Mouse (Mus musculus) brain, embryonic 14.5 days (tissue): ENCODE results near the gene Qrich1. TPM values are rescaled to one million over a fixed set of nuclear protein-coding genes. Genes with fewer than 3 reads are reported as not detected.
A peak's percentile ranks its signal among the peaks of the same experiment; 100 is the strongest.

ENCODE experiments used
- DNase-seq: peaks from one replicate; pipeline ENCODE4 v3.0.0-alpha.2; 2011; ENCODE audit warnings: low read depth
- CTCF ChIP-seq: fragments of 200-500 bp; IDR thresholded peaks from 2 replicates; pipeline ENCODE4 v1.5.1; 2012; ENCODE audit warnings: inconsistent platforms, mild to moderate bottlenecking, moderate library complexity, borderline replicate concordance; ENCODE audit not compliant: insufficient read depth, insufficient read length; ENCODE audit errors: extremely low read depth
- POLR2A ChIP-seq: fragments of 200-500 bp; IDR thresholded peaks from 2 replicates; pipeline ENCODE4 v1.6.1; 2012; ENCODE audit warnings: mild to moderate bottlenecking, inconsistent platforms, borderline replicate concordance; ENCODE audit not compliant: poor library complexity, insufficient read depth, insufficient read length, severe bottlenecking; ENCODE audit errors: extremely low read depth
- polyA plus RNA-seq: library from polyadenylated mRNA; depleted of rRNA; stranded (reverse); fragments of >200 nt; gene quantifications from 2 replicates; pipeline ENCODE4 v1.2.3, GENCODE M21; 2012

Qrich1 gene
- polyA plus RNA-seq, 1 experiment, result 166 TPM

DNA sequence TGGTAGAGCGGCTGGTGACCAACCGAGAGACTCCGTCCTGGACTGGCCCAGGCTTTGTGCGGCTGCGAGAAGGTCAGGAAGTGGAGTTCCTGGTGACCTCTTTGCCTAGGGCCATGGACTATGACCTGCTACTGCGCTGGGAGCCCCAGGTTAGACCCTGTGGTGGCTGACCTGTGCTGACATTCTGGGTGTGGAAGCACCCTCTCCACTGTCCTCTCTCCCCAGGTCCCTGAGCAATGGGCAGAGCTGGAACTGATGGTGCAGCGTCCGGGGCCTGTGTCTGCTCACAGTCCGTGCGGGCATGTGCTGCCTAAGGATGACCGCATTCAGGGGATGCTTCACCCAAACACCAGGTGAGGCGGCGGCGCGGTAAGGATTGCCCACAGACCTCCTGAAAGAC, 32.6 kb upstream of the Qrich1 start:
- DNase-seq, result no peak
- TF ChIP-seq POLR2A (no peak), CTCF (no peak)

GRCm38 (mm10) chr9:108485301-108485875, 31.2 kb upstream of the Qrich1 start:
- DNase-seq, result no peak
- TF ChIP-seq CTCF (no peak), POLR2A (no peak)

DNA sequence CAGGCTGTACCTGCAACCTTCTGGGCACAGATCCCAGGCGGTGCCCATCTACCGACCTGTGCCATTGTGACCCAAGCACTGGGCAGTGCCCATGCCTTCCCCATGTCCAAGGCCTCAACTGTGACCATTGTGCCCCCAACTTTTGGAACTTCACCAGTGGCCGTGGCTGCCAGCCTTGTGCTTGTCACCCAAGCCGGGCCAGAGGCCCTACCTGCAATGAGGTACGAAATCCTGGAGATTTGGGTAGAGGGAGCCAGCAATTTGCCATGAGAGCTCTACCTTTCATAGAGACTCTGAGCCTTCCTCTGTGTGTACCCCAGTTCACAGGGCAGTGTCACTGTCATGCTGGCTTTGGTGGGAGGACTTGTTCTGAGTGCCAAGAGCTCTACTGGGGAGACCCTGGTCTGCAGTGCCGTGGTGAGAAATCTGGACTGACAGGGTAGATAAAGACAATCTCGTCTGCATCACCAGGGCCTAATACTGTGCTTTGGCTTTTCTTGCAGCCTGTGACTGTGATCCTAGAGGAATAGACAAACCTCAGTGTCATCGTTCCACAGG, 29.6 kb upstream of the Qrich1 start:
- TF ChIP-seq POLR2A, result no peak
- DNase-seq, result no peak

DNA sequence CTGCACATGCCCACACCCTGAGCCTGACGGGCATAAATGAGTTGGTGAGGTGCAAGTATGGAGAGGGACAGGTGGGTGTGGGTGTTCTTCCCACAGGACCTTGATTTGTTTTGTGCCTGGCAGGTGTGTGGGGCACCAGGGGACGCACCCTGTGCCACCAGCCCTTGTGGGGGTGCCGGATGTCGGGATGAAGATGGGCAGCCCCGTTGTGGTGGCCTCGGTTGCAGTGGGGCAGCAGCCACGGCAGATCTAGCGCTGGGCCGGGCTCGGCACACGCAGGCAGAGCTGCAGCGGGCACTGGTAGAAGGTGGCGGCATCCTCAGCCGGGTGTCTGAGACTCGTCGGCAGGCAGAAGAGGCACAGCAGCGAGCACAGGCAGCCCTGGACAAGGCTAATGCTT, 28.2 kb upstream of the Qrich1 start:
- TF ChIP-seq CTCF (no peak), POLR2A (no peak)

GRCm38 (mm10) chr9:108489215-108489614, 27.4 kb upstream of the Qrich1 start:
- TF ChIP-seq POLR2A (no peak), CTCF (no peak)
- DNase-seq, result no peak

More for the DNA sequence above, 28.2 kb upstream of the Qrich1 start:
- DNase-seq, result no peak

DNA sequence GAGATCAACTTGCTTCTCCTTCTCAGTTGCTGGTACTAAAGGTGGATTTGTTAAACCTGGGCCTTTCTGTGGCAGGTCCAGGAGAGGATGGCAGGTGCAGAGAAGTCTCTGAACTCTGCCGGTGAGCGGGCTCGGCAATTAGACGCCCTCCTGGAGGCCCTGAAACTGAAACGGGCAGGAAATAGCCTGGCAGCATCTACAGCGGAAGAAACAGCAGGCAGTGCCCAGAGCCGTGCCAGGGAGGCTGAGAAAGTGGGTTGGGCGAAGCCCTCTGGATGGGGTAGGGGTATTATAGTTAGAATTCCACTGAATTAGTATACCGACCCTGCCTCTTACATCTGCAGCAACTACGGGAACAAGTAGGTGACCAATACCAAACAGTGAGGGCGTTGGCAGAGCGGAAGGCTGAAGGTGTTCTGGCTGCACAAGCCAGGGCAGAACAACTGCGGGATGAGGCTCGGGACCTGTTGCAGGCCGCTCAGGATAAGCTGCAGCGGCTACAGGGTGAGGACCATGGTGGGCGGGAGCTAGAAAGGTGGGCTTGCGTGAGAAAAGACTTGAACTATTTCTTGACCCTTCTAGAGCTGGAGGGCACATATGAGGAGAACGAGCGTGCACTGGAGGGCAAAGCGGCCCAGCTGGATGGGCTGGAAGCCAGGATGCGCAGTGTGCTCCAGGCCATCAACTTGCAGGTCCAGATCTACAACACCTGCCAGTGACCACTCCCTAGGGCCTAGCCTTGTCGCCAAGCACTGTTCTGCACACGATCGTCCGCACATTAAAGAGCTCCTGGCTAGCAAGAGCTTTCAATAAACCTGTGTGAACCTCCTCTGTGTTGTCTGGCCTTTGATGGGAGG, 26.7 kb upstream of the Qrich1 start:
- TF ChIP-seq CTCF (no peak), POLR2A (no peak)
- no peak for DNase-seq

GRCm38 (mm10) chr9:108490559-108491285, 25.9 kb upstream of the Qrich1 start, which contains the start of gene Usp19:
Gene Usp19 (plus strand): TSS chr9:108490602.
- peak; percentile 47 for TF ChIP-seq POLR2A
- no peak for TF ChIP-seq CTCF
- peak; percentile 99 for DNase-seq

DNA sequence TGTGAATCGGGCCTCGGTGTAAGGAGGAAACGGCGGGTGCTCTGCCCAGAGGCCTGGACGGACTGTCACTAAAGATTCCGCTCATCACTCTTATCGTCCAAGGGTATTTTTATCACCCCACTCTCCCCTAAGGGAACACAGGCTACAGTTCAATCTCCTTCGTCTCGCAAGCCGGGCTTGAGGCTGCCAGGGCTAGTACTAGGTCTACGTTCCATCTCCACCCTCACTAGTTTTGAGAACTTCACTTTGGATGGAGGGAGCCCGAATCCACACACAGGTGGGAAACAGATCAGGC, 25.4 kb upstream of the Qrich1 start:
- no peak for DNase-seq
- no peak for TF ChIP-seq POLR2A
- no peak for TF ChIP-seq CTCF

DNA sequence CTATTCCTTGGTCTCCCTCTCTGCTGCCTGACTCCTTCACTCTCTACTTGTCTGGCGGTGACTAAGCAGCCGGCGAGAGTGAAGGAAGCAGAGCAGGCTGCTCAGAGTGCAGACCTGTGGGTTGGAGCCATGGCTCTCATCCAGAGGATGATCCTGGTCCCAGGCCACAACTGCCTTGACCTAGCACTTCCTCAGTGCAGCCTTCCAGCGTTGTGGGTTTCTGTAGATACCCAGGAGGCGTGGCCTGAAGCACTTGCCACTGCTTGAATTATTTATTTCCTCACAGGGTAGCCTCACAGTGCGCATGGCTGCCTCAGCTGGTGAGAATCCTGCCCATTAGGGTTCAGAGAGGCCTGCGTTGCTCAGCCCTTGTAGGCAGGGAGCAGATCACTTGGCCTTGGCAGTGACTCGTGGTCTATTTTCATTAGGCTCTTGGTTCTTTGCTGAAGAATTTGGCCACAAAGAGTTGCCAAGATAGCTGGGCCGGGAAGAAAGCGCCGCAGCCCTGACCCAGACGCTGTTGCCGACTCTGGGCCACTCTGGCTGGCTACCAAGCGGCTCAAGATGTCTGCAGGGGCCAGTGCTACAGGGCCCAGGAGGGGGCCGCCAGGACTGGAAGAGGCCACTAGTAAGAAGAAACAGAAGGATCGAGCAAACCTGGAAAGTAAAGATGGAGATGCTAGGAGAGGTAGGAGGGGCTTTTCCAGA, 24.4 kb upstream of the Qrich1 start:
- no peak for DNase-seq
- TF ChIP-seq CTCF (no peak), POLR2A (no peak)

DNA sequence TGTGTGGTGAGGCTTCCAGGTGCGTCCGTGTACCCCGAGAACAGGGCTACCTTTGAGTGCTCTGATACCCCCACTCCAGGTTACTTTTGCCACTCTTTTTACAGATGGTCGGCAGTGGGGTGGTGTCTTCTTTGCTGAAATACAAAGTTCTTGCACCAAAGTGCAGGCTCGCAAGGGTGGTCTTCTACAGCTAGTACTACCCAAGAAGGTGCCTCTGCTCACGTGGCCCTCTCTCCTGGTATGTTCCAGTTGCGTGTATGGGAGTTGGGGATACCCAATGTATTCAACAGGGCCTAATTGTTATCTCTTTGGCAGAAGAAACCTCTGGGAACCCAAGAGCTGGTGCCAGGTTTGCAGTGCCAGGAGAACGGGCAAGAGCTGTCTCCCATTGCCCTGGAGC, 23.4 kb upstream of the Qrich1 start:
- TF ChIP-seq CTCF (no peak), POLR2A (no peak)
- DNase-seq, result no peak
